Mouse (Mus musculus): Measurements from ENCODE around the gene Siglece. TPM values are rescaled to one million over a fixed set of nuclear protein-coding genes. Genes with fewer than 3 reads are reported as not detected.

The Siglece gene
- polyA plus RNA-seq, 1 experiment from 2014 or later: 0.40 TPM

DNA sequence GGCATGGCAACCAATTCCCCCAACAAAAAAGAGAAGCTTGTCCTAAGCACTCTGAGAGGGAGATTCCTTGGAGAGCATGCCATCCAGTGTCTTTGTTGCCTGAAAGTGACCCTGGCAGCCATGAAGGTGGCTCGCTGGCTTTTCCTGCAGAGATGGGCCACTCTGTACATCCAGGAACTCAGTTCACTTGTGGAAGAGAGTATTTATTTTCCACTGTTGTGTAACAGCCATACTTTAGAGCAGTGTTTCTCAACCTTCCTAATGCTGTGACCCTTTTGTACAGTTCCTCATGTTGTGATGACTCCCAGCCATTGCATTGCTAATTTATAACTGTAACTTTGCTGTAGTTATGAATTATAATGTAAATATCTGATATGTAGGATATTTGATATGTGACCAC is 22.8 kb downstream of the Siglece start:
- WGBS: 69% methylated on average over 1 of the region's 1 CpGs

DNA sequence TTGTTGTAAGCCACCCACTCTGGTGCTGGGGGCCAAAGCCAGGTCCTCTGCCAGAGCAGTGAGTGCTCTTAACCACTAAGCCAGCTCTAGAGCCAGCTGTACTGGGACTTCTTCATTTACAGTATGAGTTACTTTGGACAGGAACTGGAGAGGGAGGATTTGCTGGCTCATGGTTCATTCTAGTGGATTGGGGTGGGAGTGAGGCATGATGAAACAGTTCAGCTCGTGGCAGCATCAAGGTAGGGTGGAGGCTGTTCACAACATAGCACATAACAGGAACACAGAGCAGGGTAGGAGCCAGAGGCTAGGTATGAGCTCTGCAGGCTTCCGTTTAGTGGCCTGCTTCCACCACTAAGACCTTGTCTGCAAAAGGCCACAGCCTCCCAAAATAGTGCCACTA is 23.8 kb downstream of the Siglece start:
- H3K27me3 ChIP-seq (ENCODE audit: control insufficient read depth, insufficient read depth, low read length): no peaks in the 10 kb centered on the region
- ATAC-seq (ENCODE audit: low FRiP score) (no peak), DNase-seq (ENCODE audit: low spot score) (no peak)
- no peak overlapping the region for H3K27ac ChIP-seq
- H3K36me3 ChIP-seq (replicated peaks; ENCODE audit: control insufficient read depth, insufficient read depth): no peaks in the 10 kb centered on the region
- 75% methylated on average over 2 of the region's 2 CpGs for WGBS
- H3K4me3 ChIP-seq (replicated peaks; ENCODE audit: low read length): no peak overlapping the region
- H3K9ac ChIP-seq: no peak overlapping the region
- no peaks in the 10 kb centered on the region for H3K4me1 ChIP-seq (replicated peaks; ENCODE audit: control insufficient read depth, insufficient read depth, low read length)
- no peak overlapping the region for H3K4me2 ChIP-seq (replicated peaks)
- no peaks in the 10 kb centered on the region for H3K9me3 ChIP-seq (ENCODE audit: control insufficient read depth, low read length)

More for the DNA sequence above, 22.8 kb downstream of the Siglece start:
- Histone ChIP-seq H3K36me3 (replicated peaks; ENCODE audit: control insufficient read depth, insufficient read depth) (no peaks in the 10 kb centered on the region), H3K9ac (no peak overlapping the region), H3K4me1 (replicated peaks; ENCODE audit: control insufficient read depth, insufficient read depth, low read length) (no peaks in the 10 kb centered on the region), H3K27ac (no peak overlapping the region), H3K4me3 (replicated peaks; ENCODE audit: low read length) (no peak overlapping the region), H3K27me3 (ENCODE audit: control insufficient read depth, insufficient read depth, low read length) (no peaks in the 10 kb centered on the region), H3K9me3 (ENCODE audit: control insufficient read depth, low read length) (no peaks in the 10 kb centered on the region), H3K4me2 (replicated peaks) (no peak overlapping the region)
- ATAC-seq (ENCODE audit: low FRiP score): no peak
- DNase-seq (ENCODE audit: low spot score): no peak

DNA sequence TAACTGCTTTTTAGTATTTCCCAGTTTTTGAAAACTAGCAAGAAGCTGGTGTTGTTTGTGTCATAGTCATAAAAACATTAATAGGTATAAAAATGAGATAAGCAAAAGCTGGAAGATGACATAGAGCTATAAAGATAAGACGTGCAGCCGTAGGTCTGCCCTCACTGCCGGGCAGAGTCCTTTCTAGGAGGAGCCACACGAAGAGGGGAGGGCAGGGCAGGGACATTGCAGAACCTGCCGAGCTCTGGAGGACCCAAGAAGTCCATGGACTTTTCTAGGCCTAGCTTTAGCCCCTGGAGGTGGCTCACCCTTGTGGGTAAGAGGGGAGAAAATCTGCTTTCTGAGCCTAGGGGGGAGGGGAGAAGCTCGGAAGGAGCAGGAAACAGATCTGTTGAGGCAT is 25.5 kb downstream of the Siglece start, which contains the start of gene Ceacam18:
Gene Ceacam18 (plus strand): TSS at position 208 of the 400 bp plus-strand sequence.
- Histone ChIP-seq H3K36me3 (replicated peaks; ENCODE audit: control insufficient read depth, insufficient read depth) (no peaks in the 10 kb centered on the region), H3K4me3 (replicated peaks; ENCODE audit: low read length) (no peak within 1 kb of the TSS), H3K4me2 (replicated peaks) (no peak within 1 kb of the TSS), H3K27me3 (ENCODE audit: control insufficient read depth, insufficient read depth, low read length) (no peaks in the 10 kb centered on the region), H3K4me1 (replicated peaks; ENCODE audit: control insufficient read depth, insufficient read depth, low read length) (no peaks in the 10 kb centered on the region), H3K9me3 (ENCODE audit: control insufficient read depth, low read length) (no peaks in the 10 kb centered on the region), H3K27ac (no peak within 1 kb of the TSS), H3K9ac (no peak within 1 kb of the TSS)
- no peak for DNase-seq (ENCODE audit: low spot score)
- ATAC-seq (ENCODE audit: low FRiP score): no peak
- 86% methylated on average over 6 of the region's 6 CpGs for WGBS

GRCm38 (mm10) chr7:43633940-43634339 is 26.0 kb downstream of the Siglece start:
- WGBS: 82% methylated on average over 4 of the region's 4 CpGs

GRCm38 (mm10) chr7:43625794-43626422 is 34.1 kb downstream of the Siglece start:
- DNase-seq (ENCODE audit: low spot score): no peak
- no peaks in the 10 kb centered on the region for H3K9me3 ChIP-seq (ENCODE audit: control insufficient read depth, low read length)
- no peak overlapping the region for H3K9ac ChIP-seq
- H3K4me3 ChIP-seq (replicated peaks; ENCODE audit: low read length): no peak overlapping the region
- 87% methylated on average over 8 of the region's 8 CpGs for WGBS
- no peak overlapping the region for H3K4me2 ChIP-seq (replicated peaks)
- no peaks in the 10 kb centered on the region for H3K36me3 ChIP-seq (replicated peaks; ENCODE audit: control insufficient read depth, insufficient read depth)
- no peak overlapping the region for H3K27ac ChIP-seq
- ATAC-seq (ENCODE audit: low FRiP score): no peak
- H3K27me3 ChIP-seq (ENCODE audit: control insufficient read depth, insufficient read depth, low read length): no peaks in the 10 kb centered on the region
- peaks cover 4% of the 10 kb centered on the region; the same call in 1 of the 2 replicates for H3K4me1 ChIP-seq (replicated peaks; ENCODE audit: control insufficient read depth, insufficient read depth, low read length)

More at GRCm38 (mm10) chr7:43633940-43634339, 26.0 kb downstream of the Siglece start:
- Histone ChIP-seq H3K4me2 (replicated peaks) (no peak overlapping the region), H3K4me1 (replicated peaks; ENCODE audit: control insufficient read depth, insufficient read depth, low read length) (no peaks in the 10 kb centered on the region), H3K27ac (no peak overlapping the region), H3K36me3 (replicated peaks; ENCODE audit: control insufficient read depth, insufficient read depth) (no peaks in the 10 kb centered on the region), H3K9me3 (ENCODE audit: control insufficient read depth, low read length) (no peaks in the 10 kb centered on the region), H3K9ac (no peak overlapping the region), H3K4me3 (replicated peaks; ENCODE audit: low read length) (no peak overlapping the region), H3K27me3 (ENCODE audit: control insufficient read depth, insufficient read depth, low read length) (no peaks in the 10 kb centered on the region)
- ATAC-seq (ENCODE audit: low FRiP score): no peak
- DNase-seq (ENCODE audit: low spot score): no peak

GRCm38 (mm10) chr7:43625065-43625464 is 34.9 kb downstream of the Siglece start:
- Histone ChIP-seq H3K9ac (no peak overlapping the region), H3K4me2 (replicated peaks) (no peak overlapping the region), H3K27me3 (ENCODE audit: control insufficient read depth, insufficient read depth, low read length) (no peaks in the 10 kb centered on the region), H3K4me3 (replicated peaks; ENCODE audit: low read length) (no peak overlapping the region), H3K4me1 (replicated peaks; ENCODE audit: control insufficient read depth, insufficient read depth, low read length) (peaks cover 4% of the 10 kb centered on the region; the same call in 1 of the 2 replicates), H3K9me3 (ENCODE audit: control insufficient read depth, low read length) (no peaks in the 10 kb centered on the region), H3K36me3 (replicated peaks; ENCODE audit: control insufficient read depth, insufficient read depth) (no peaks in the 10 kb centered on the region), H3K27ac (no peak overlapping the region)
- ATAC-seq (ENCODE audit: low FRiP score): no peak
- no peak for DNase-seq (ENCODE audit: low spot score)
- 51% methylated on average over 2 of the region's 3 CpGs for WGBS

GRCm38 (mm10) chr7:43623819-43624218 is 36.1 kb downstream of the Siglece start:
- Histone ChIP-seq H3K4me2 (replicated peaks) (peak overlapping the region; percentile 21), H3K27ac (no peak overlapping the region), H3K4me1 (replicated peaks; ENCODE audit: control insufficient read depth, insufficient read depth, low read length) (peaks cover 4% of the 10 kb centered on the region; the same call in 1 of the 2 replicates), H3K9ac (no peak overlapping the region), H3K4me3 (replicated peaks; ENCODE audit: low read length) (no peak overlapping the region), H3K36me3 (replicated peaks; ENCODE audit: control insufficient read depth, insufficient read depth) (no peaks in the 10 kb centered on the region), H3K9me3 (ENCODE audit: control insufficient read depth, low read length) (no peaks in the 10 kb centered on the region), H3K27me3 (ENCODE audit: control insufficient read depth, insufficient read depth, low read length) (no peaks in the 10 kb centered on the region)
- ATAC-seq (ENCODE audit: low FRiP score): no peak; the same call in 1 of the 2 replicates
- 12% methylated on average over 10 of the region's 10 CpGs for WGBS
- DNase-seq (ENCODE audit: low spot score): no peak

DNA sequence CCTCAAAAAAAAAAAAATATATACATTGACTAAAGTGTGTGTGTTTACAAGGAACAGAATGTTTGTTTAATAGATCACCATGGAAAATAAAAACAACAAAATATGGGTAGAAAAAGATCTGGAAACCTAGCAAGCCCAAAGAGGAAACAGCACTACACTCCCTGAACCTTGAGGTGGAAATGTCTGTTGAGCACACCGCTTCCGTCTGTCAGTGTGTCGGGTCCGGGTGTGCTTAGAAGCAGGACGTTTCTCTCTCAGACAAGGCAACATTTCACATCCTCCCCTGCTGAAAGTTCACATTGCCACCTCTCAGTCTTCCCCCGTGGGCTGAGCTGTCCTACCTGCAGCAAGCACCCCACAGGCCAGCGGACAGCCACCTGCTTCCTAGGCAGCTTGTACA is 37.0 kb downstream of the Siglece start:
- Histone ChIP-seq H3K9me3 (ENCODE audit: control insufficient read depth, low read length) (no peaks in the 10 kb centered on the region), H3K27ac (no peak overlapping the region), H3K27me3 (ENCODE audit: control insufficient read depth, insufficient read depth, low read length) (no peaks in the 10 kb centered on the region), H3K36me3 (replicated peaks; ENCODE audit: control insufficient read depth, insufficient read depth) (no peaks in the 10 kb centered on the region), H3K4me3 (replicated peaks; ENCODE audit: low read length) (no peak overlapping the region), H3K4me1 (replicated peaks; ENCODE audit: control insufficient read depth, insufficient read depth, low read length) (peaks cover 4% of the 10 kb centered on the region; the same call in 1 of the 2 replicates), H3K4me2 (replicated peaks) (no peak overlapping the region), H3K9ac (no peak overlapping the region)
- DNase-seq (ENCODE audit: low spot score) (no peak), ATAC-seq (ENCODE audit: low FRiP score) (no peak)
- WGBS: 86% methylated on average over 7 of the region's 7 CpGs

- H3K27ac ChIP-seq: no peak overlapping the region
- H3K9ac ChIP-seq: no peak overlapping the region
- no peak for DNase-seq (ENCODE audit: low spot score)
- no peaks in the 10 kb centered on the region for H3K4me1 ChIP-seq (replicated peaks; ENCODE audit: control insufficient read depth, insufficient read depth, low read length)
- no peaks in the 10 kb centered on the region for H3K36me3 ChIP-seq (replicated peaks; ENCODE audit: control insufficient read depth, insufficient read depth)
- 86% methylated on average over 14 of the region's 14 CpGs for WGBS
- no peaks in the 10 kb centered on the region for H3K27me3 ChIP-seq (ENCODE audit: control insufficient read depth, insufficient read depth, low read length)
- no peaks in the 10 kb centered on the region for H3K9me3 ChIP-seq (ENCODE audit: control insufficient read depth, low read length)
- no peak overlapping the region for H3K4me3 ChIP-seq (replicated peaks; ENCODE audit: low read length)
- ATAC-seq (ENCODE audit: low FRiP score): no peak
- no peak overlapping the region for H3K4me2 ChIP-seq (replicated peaks)
Measured at GRCm38 (mm10) chr7:43613816-43614551, 46.0 kb downstream of the Siglece start.
